Mouse (Mus musculus) heart, adult 8-10 months (tissue): ENCODE measurements around the gene Zfp871. TPM values are rescaled to one million over a fixed set of nuclear protein-coding genes. Genes with fewer than 3 reads are reported as not detected.

ENCODE experiments used
- DNase-seq: peaks from one replicate; pipeline ENCODE4 v3.0.0; 2022; ENCODE audit warnings: low spot score
- total RNA-seq, 4 experiments: library from RNA; stranded (reverse); gene quantifications; 2 replicates each; pipeline ENCODE4 v1.2.4; 2022

Zfp871 gene
- total RNA-seq = 10 to 100 TPM; 28.7 to 30.8 (median 29.3) TPM

DNA sequence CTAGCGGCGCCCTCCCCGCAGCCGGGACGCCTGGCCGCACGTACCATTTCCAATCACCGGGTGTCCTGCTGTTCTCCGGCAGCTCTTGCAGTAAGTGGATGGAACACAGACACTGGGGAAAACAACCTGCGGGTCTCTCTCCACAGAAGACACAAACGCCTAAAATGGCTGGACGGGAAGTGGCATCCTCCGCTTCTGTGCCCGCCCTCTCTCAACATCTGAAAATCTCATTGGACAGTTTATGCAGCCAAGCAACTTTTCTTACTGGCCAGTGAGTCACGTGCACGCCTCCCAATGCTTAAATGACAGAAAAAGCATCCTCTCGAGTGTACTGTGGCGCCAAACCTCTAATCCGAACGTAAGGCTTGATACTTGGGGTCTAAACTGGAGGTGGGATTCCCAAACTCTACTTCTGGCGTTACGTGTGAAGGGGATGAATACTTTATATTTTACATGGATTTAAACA is at the start of gene Zfp871:
TSS of gene Zfp871 (minus strand) at position 194 of the 466 bp plus-strand sequence.
- DNase-seq = peak; percentile 96

DNA sequence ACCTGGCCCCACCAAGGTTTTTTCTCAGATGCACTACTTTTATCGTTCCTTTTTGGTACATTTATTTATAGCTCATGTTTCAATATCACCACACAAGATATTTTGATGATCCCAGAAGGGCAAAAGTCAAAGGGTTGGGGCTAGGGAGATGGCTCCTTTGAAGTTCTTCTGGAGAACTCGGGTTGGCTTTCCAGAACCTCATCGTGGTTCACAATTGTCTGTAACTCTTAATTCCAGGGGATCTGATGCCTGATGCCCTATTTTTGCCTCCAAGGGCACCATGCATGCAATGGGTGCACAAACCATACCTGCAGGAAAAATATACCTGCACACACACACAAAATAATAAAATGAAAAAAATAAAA is 42.3 kb upstream of the Zfp871 start:
- no peak for DNase-seq

DNA sequence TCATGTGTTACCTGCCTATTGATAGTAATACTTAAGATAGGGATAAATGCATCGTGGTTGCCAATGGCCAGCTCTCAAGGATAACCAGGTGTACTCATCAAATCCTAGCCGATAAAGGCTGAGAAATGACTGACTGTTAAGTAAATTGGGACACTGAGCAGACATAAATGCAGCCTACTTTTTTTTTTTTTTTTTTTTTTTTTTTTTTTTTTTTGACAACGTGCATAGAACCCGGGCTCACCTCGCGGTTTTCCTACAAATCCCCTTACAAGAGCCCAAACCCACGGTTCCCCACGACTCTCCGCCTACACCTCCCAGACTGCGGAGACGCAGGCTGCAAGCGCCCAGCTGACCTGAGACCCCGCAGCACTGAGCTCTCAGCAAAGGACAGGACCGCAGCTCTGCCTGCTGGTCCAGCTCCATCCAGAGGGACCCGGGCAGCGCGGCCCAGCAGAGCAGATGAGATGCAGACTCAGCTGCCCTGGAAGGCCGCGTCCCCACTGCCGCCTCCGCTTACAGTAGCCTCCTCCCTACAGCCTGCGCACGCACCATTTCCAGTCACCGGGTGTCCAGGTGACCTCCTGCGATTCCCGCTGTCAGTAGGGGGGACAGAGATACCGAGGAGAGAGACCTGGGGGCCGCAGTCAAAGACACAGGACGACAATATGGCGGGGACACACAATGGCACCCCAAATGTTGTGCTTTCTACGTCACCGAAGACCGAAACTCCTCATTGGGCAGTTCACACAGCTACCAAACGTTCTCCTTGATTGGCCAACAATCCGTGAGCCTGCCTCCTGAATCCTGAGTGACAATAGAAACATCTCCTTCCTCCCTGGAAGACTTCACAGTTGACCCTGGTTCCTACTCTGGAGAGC is 41.7 kb upstream of the Zfp871 start, which contains the start of gene Zfp799:
TSS of gene Zfp799 (minus strand) at position 722 of the 878 bp plus-strand sequence.
- DNase-seq = peak; percentile 82

DNA sequence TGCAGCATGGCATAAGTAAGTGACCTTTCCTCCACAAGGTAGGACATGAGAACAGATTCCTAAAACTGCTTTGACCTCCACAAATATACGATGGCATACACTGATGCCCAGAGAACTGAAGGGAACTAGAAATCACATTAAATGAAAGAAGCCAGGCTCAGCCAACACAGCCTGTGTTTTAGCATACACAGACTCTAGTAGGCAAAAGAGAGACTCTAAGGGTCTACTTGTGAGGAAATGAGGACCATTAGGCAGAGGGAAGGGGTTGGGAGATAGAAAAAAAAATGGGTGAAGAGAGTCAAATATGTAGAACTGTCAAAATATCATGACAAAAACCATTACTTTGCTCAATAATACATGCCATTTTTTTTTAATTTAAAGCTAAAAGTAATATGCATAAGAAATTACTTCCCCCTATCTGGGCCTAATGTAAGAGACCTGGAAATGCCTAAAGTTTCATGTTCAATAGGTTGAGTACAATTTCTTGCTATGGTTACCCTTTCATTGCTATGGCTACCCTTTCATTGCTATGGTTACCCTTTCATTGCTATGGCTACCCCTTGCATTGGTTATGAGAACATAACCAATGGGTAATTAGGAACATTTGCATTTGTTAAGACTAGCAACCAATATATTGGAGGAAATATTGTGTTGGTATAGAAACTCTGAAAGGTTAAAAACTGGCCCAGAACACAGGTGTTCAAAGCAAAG is 28.1 kb upstream of the Zfp871 start:
- DNase-seq = no peak

DNA sequence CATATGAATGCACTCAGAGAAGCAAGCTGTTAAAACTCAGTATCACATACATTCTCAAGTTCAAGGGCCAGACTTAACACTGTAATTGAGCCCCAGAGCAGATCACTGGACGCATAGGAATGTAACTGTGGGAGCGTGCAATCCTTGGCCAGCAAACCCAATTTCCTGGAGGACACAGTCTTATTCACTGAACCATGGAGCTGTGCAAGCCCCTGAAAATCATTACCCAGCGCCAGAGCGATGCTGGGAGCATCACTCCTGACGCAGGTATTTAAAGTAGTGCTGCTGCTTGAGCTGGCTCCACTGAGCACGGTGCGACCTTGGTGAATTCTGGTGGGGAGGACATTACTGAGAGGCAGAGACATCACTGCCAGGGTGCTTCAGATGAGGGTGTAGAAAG is 26.0 kb upstream of the Zfp871 start:
- no peak for DNase-seq

DNA sequence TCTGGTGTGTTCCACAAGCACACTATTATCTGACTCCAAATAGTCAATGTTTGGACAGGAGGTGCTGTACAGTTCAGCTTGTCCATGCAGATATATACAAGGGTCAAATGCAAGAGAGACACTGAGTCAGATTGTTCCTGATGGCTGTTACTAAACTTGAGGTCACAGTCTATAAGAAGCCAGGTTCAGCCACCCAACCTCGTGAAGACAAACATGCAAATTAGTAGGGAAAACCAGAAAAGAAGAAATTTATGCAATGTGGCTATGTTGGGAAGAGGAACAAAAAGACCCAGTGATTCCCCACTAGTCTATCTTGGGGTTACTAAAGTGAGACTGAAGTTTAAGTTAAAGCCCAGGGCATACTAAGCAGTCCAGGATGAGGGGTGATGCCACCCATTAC is 22.6 kb upstream of the Zfp871 start:
- no peak for DNase-seq

DNA sequence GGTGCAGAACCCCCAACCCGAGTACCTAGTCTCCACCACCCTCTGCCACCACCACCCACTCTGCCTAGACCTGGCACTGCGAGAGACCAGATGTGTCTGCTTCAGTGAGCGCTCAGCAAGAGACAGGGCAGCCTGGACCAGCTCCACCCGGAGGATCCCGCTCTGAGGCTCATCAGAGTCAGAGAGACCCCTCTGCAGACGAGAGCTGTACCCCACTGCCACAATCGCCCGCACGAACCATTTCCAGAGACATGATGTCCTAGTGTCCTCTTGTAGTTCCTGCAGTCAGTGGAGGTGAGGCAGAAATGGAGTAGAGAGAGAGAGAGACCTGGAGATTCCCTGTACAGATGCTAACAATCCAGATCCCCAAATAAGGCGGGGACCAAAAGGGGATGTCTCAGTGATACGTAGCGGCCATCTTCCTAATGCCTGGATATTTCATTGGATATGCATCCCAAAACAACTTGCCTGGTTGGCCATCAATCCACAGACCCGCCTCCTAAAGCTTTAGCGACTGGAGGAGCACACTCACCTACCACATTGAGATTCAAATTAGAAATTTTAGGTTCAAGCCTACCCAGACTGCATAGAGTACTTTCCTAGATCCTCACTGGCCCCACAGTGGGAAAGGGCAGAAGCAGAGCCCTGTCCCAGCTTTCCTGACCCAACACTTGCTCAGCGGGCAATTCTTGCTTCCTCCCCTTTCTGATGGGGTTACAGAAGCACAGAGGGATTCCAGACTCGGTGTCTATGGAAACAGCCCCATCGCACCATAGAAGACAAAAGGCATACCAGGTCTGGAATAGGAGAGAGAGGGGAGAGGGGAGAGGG is 21.7 kb upstream of the Zfp871 start, which contains the start of gene Zfp811:
TSS of gene Zfp811 (minus strand) at position 388 of the 831 bp plus-strand sequence.
- DNase-seq = peak; percentile 4

DNA sequence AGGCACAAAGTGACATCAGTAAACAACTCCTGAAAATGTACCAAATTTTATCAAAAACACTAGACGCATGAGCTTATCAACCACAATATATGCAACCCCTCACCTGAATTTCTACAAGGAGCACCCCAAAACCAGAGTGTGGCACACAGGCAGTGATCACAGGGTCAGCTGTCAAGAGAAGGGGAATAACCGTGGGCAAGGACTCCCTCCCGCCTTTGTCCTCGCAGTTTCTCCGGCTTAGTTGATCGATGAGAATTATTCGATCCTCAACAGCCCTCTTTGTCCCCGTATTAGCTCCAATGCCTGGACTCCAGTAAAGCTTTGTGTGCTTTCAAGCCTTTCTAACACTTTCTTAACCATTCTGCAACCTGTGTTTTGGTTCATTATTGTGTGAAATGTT is 20.8 kb upstream of the Zfp871 start:
- DNase-seq = no peak

DNA sequence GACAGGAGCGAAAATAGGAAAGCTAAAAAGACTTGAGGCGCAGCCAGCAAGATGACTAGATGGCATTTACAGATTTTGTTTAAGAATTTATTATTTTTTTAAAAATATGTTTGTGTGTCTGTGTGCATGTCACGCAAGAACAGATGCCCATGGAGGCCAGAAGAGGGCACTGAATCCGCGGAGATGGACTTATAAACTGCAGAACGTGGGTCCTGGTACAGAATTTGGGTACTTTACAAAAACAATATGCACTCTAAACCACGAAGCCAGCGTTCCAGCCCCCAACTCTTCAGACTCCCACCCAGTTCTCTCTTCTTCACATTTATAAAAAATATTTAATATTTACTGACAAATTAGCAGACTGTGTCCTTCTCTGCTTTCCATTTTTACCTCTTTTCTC is 1.2 kb upstream of the Zfp871 start:
- no peak for DNase-seq

DNA sequence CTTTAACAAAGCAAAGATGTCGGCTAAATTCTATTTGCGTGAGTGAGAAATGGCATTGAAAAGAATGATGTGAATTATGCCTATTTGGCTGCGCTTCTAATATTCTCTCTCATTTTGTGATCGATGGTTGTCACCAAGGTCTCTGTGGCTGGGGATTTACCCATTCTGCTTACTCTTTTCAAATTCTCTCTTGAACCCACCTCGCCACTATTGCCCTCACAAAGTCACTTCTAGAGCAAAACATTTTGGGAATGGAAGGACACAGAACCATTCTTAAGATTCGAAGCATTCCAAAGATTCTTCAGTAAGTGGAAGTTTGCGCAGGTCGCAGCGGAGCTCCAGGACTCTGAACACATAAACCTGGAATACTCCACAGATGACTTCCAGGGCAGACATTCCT is 489 bp upstream of the Zfp871 start:
- no peak for DNase-seq

DNA sequence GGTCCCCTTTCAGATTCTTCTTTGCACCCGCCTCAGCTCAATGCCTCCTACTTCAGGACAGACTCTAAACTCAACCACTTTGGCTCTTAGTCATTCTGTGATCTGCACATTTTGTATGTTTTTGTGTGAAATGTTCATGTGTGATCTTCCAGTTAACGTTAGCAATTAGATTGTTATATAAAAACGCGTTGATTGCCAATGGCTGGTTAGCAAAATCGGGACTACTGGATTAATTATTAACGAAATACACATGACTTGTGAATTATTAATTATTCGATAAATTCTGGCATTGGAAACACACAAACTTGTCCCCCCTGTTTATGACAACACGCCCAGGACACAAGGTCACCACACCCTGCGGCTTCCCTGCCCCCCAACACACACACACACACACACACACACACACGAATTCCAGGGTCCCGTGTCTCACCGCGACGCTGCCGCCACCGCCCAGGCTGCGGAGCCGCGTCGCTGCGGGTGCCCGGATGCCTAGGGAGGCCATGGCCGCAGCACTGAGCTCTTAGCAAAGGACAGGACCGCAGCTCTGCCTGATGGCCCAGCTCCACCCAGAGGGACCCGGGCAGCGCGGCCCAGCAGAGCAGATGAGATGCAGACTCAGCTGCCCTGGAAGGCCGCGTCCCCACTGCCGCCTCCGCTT is 522 bp downstream of the Zfp871 start:
- DNase-seq = no peak

DNA sequence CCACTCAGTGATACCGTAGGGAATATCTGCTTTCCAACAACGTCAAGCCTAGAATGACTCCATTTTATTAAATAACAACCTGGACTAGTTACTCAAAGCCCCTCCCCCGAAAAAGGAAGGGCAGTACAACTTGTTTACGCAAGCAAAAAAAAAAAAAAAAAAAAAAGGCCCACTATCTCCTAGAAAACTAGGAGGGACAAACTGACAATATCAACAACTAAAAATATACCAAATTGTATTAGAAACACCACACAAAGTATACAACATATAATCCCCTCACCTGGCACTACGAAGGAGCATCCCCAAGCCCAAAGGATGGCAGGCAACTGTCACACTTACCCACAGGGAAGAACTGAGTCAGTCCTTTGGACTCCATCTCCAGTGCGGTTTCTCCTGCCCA is 1.1 kb downstream of the Zfp871 start:
- DNase-seq = no peak

DNA sequence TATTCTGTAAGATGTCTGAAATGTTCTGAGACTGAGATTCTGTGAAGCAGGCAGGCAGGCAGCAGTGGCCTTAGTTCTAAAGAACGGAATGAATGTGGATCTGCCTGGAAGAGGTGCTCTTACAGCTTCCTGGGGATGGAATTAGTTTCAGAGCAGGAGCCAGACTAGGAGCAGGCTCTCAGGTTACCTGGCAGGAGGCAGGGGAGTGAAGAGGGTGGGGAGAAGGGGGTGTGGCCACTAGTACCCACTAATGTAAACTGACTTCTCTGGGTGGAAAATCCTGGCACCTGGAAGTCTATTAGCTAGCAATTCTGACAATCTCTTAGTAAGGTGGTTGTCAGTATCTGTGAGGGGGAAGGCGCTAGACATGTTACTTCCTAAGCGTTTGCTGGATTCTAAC is 2.4 kb downstream of the Zfp871 start:
- DNase-seq = no peak

DNA sequence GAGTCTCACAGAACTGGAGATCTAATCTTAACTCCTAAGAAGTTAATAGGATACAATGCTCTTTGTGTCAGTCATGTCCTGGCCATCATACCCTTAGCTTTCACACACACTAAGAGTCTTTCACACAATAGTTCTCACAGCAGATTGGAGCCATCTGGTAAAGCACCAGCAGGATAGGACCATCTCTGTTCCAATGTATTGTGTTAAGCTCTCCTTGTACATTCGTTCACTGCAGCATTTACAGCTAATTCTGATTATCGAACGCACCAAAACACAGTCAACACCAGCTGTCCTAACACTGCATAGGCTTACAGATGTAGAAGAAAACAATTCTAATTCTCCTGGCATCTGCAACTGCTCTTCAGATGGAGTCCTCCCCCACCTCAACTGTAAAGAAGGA is 10.5 kb downstream of the Zfp871 start:
- DNase-seq = no peak

DNA sequence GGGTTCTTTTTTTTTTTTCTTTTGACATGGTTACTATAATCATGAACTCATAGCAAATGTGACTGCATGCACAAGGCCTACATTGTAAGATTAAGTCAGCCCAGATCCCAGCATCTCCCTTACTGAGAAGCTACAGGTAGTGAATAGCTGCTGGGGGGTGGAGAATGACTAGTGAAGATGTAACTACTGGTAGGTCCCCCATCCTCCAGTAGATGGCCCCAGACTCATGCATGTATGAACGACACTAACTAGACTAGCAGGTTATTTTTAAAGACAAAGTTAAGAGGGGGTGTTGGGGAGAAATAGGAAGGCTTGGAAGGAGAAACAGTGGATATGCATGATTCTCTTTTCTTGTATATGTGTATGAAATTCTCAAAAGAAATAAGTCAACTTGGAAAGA is 16.9 kb downstream of the Zfp871 start:
- no peak for DNase-seq

DNA sequence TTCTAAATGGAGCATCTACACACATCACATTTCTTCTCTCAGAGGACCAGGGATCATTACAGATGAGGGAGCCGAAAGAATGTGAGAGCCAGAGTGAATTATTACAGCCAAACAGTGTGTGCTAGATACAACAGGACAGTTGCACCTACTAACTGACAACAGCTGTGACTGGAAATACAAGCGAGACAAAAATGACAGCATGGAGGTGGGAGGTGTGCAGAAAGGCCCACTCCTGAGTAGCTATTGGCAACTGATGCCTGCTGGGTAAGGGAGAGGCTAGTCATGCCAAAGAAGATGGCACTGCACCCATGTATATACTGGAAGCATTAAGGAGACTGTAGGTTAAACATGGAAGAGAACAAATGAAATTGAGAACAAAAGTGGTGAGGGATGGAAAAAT is 21.7 kb downstream of the Zfp871 start:
- no peak for DNase-seq

DNA sequence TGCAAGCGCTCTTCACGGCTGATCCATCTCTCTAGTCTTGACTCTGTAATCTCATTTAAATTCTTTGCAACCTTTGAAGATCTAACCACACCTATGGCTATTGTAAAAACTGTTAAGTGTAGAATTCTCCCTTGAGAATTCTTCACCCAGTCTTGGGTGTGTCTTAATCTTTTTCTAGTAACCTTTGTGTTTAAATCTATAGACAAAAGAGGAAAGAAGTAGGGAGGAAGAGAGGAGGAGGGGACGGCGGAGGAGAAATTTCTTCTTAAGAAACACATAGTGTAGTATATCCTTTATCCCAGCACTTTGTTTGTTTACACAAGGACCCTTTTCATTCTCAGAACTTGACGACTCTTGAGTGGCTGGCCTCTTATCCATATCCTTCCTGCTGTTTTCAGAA is 30.8 kb downstream of the Zfp871 start:
- no peak for DNase-seq

DNA sequence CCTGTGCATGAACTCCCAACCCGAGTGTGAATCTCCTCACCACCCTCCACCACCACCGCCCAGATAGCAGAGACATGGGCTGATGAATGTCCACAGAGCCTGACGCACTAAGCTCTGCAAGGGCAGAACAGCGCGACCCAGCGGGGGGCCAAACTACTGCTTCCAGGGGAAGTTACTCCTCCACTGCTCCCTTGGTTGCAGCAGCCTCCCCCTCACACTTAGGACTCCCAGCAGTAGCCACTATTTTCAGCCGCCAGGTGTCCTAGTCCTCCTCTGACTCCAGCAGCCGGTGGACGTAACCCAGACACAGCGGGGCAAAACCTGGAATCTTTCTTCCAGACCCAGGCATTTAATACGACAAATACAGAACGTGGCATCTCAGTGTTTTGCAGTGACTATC is 34.5 kb downstream of the Zfp871 start:
- no peak for DNase-seq

DNA sequence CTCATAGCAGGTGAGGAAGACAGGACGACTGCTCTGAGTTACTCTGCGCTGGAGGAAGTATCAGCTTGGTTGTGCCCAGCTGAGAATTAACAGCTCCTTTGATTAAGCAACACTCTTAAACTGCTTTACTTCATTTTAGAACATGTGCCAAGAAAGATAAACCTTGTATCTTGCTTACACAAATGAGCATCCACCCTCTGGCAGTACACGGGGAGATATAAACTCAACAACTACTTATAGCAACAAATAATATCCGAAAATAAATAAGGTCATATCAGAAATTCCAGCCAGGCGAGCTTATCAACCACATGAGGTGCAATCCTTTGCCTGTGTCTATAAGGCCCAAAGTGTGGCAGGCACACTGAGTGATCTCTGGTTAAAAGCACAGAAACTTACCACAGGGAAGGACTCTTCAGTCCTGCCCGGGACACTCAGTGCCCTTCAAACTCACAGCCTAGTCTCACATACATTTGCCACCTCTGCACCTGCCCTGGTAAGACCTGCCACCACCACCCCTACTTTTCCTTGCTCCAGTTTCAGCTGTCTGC is 35.2 kb downstream of the Zfp871 start:
- DNase-seq = no peak

DNA sequence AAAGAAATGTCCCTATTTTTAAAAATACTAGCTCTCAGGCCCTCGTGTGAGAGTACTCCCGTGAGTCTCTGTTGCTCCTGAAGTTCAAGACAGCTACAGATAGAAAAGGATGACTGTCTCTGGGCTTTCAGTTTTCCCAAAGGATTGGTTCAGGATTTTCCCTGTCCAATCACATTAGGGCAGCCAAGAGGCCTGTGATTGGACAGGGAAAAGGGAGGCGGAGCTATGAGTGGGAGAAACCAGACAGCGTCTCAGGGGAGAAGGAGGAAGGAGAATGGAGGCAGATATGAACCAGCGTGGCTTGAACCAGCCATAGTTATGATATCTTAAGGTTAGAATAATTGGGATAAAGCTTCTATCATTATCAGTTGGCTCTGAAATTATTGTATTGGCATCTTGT is 37.5 kb downstream of the Zfp871 start:
- no peak for DNase-seq

DNA sequence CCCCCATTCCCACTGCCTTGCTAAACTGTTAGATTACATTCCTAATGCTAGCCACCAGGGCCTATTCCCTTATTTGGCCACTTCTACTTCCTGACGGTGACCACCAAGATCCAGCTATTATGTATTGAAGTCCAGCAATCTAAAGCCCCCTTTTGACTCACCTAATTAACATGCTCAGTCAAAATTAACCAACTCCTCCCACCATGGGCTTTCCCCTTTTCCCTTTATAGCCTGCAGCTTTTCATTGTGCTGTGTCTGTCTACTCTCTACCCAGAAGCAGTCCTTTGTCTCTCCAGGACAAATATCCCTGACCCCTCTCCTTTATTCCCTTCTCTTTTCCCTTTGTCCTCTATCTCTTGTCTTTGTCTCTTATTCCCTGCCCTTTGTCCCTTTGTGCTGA is 47.0 kb downstream of the Zfp871 start:
- DNase-seq = no peak
